Mouse (Mus musculus): ENCODE results near the gene Mafb. TPM values are rescaled to one million over a fixed set of nuclear protein-coding genes. Genes with fewer than 3 reads are reported as not detected.

The Mafb gene
- polyA plus RNA-seq, 1 experiment from 2014 or later = 10.1 TPM

Other genes with a start within 250 kb of the Mafb start
- 15.1 and 15.3 TPM in 2 replicates for gene Gm826, start 32.9 kb downstream of the Mafb start, polyA plus RNA-seq (2015; fragmentation: Nextera tagmentation; extraction: Ambion mirVana)